Mouse (Mus musculus): ENCODE data around the gene Gm47289.

GRCm38 (mm10) chr9:119199151-119199861 lies 40.3 kb downstream of the Gm47289 start:
- TF ChIP-seq POLR2A (IDR thresholded peaks at IDR 0.05; ENCODE audit: insufficient read depth, low read depth, low read length) (no peak), CTCF (IDR thresholded peaks at IDR 0.05; ENCODE audit: insufficient read depth, low read depth, low read length) (no peak)
